Mouse (Mus musculus) brain, embryonic 14.5 days (tissue): ENCODE measurements around the gene Nrxn3.

Experiments used
- CTCF ChIP-seq: fragments of 200-500 bp; IDR thresholded peaks from 2 replicates; pipeline ENCODE4 v1.5.1; 2012; ENCODE audit warnings: inconsistent platforms, mild to moderate bottlenecking, moderate library complexity, borderline replicate concordance; ENCODE audit not compliant: insufficient read depth, insufficient read length; ENCODE audit errors: extremely low read depth
- POLR2A ChIP-seq: fragments of 200-500 bp; IDR thresholded peaks from 2 replicates; pipeline ENCODE4 v1.6.1; 2012; ENCODE audit warnings: mild to moderate bottlenecking, inconsistent platforms, borderline replicate concordance; ENCODE audit not compliant: poor library complexity, insufficient read depth, insufficient read length, severe bottlenecking; ENCODE audit errors: extremely low read depth

DNA sequence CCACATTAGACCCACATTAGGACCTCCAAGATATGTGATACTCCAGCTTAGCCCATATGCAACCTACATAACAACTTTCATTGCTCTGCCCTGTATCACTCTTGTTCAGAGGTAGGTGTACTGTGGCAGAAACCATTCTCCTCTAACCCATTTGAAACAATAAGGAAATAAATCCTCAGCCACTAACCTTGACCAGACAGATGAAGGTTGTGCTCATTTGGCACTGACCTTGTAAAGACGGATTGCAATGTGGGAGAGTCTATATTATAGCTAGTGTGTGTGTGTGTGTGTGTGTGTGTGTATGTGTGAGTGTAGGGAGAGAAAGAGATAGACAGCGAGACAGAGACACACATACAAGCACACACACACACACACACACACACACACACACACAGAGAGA, 253.9 kb downstream of the Nrxn3 start:
- TF ChIP-seq CTCF (no peak), POLR2A (no peak)
